Mouse (Mus musculus) CH12.LX (cell line): ENCODE data around the gene Stpg1. TPM values are rescaled to one million over a fixed set of nuclear protein-coding genes. Genes with fewer than 3 reads are reported as not detected.

ENCODE experiments used
- DNase-seq: peaks from one replicate; pipeline ENCODE4 v3.0.0-alpha.2; 2013; ENCODE audit errors: extremely low read depth
- H3K27ac ChIP-seq: 2 replicates; pipeline ENCODE4 v1.5.1; 2012; ENCODE audit warnings: low read depth, mild to moderate bottlenecking, control low read depth, moderate library complexity; ENCODE audit not compliant: insufficient read depth
- H3K27me3 ChIP-seq: replicated peaks from 2 replicates; pipeline ENCODE3; 2012; ENCODE audit warnings: inconsistent platforms
- H3K36me3 ChIP-seq, 2 experiments: replicated peaks in 1 of 2; 2 replicates each; pipeline versions ENCODE3 to v1.6.1; 2012; ENCODE audit warnings: inconsistent platforms in 1 of 2, low read length in 1 of 2, mild to moderate bottlenecking in 1 of 2, mixed read lengths in 1 of 2, moderate library complexity in 1 of 2; ENCODE audit not compliant: control insufficient read depth in 1 of 2, insufficient read depth in 1 of 2
- H3K4me1 ChIP-seq, 2 experiments: 2 replicates each; pipeline ENCODE4 v1.6.1; 2012; ENCODE audit warnings: inconsistent platforms in 1 of 2, moderate library complexity in 1 of 2; ENCODE audit not compliant: insufficient read depth in 2 of 2, control insufficient read depth in 1 of 2
- H3K4me2 ChIP-seq: 2 replicates; pipeline ENCODE4 v1.6.1; 2012; ENCODE audit warnings: low read depth, mild to moderate bottlenecking, control low read depth; ENCODE audit not compliant: poor library complexity, insufficient read depth, severe bottlenecking
- H3K4me3 ChIP-seq, 3 experiments: fragments of 150-350 bp in 1 of 3; sonication (generic) in 1 of 3; replicated peaks in 1 of 3; 2 replicates each; pipeline versions ENCODE3 to v1.5.1; 2011 to 2012; ENCODE audit warnings: low read depth in 2 of 3, low read length in 2 of 3, mild to moderate bottlenecking in 2 of 3, moderate library complexity in 2 of 3, control low read depth in 1 of 3, improper control_type of control experiment in 1 of 3, inconsistent platforms in 1 of 3, mixed read lengths in 1 of 3; ENCODE audit not compliant: poor library complexity in 1 of 3
- H3K79me2 ChIP-seq: replicated peaks from 2 replicates; pipeline ENCODE4 v1.6.1; 2012; ENCODE audit warnings: mild to moderate bottlenecking, moderate library complexity; ENCODE audit not compliant: control insufficient read depth, poor library complexity, insufficient read depth, severe bottlenecking; ENCODE audit errors: extremely low read depth
- H3K9ac ChIP-seq: 2 replicates; pipeline ENCODE4 v1.6.1; 2012; ENCODE audit warnings: low read depth, mild to moderate bottlenecking, control low read depth, moderate library complexity; ENCODE audit not compliant: insufficient read depth
- H3K9me3 ChIP-seq: replicated peaks from 2 replicates; pipeline ENCODE3; 2012; ENCODE audit warnings: low read length, inconsistent platforms, mixed read lengths
- BHLHE40 ChIP-seq: IDR thresholded peaks from 2 replicates; pipeline ENCODE4 v1.6.1; 2011; ENCODE audit warnings: mild to moderate bottlenecking, low read depth, low read length, improper control_type of control experiment
- CHD1 ChIP-seq: IDR thresholded peaks from 2 replicates; pipeline ENCODE4 v1.6.1; 2012; ENCODE audit warnings: low read depth, low read length, improper control_type of control experiment, inconsistent platforms
- CHD2 ChIP-seq: IDR thresholded peaks from 2 replicates; pipeline ENCODE4 v1.6.1; 2011; ENCODE audit warnings: low read length, improper control_type of control experiment
- E2F4 ChIP-seq: IDR thresholded peaks from 2 replicates; pipeline ENCODE4 v1.6.1; 2011; ENCODE audit warnings: low read depth, low read length, improper control_type of control experiment; ENCODE audit not compliant: insufficient replicate concordance
- EP300 ChIP-seq: IDR thresholded peaks from 2 replicates; pipeline ENCODE4 v1.6.1; 2011; ENCODE audit warnings: low read length, improper control_type of control experiment
- GABPA ChIP-seq: IDR thresholded peaks from 2 replicates; pipeline ENCODE4 v1.6.1; 2012; ENCODE audit warnings: low read depth, low read length, improper control_type of control experiment, inconsistent platforms; ENCODE audit not compliant: insufficient replicate concordance
- HCFC1 ChIP-seq: IDR thresholded peaks from 2 replicates; pipeline ENCODE4 v1.6.1; 2012; ENCODE audit warnings: low read depth, mild to moderate bottlenecking, inconsistent platforms, low read length, improper control_type of control experiment
- IRF4 ChIP-seq: IDR thresholded peaks from 2 replicates; pipeline ENCODE4 v1.6.1; 2014; ENCODE audit warnings: low read depth, mild to moderate bottlenecking, inconsistent platforms, low read length, improper control_type of control experiment
- KAT2A ChIP-seq: IDR thresholded peaks from 2 replicates; pipeline ENCODE4 v1.6.1; 2012; ENCODE audit warnings: low read length, improper control_type of control experiment, inconsistent platforms; ENCODE audit not compliant: insufficient replicate concordance
- MAFK ChIP-seq: IDR thresholded peaks from 2 replicates; pipeline ENCODE4 v1.6.1; 2011; ENCODE audit warnings: low read length, improper control_type of control experiment; ENCODE audit not compliant: insufficient replicate concordance
- MAX ChIP-seq: IDR thresholded peaks from 2 replicates; pipeline ENCODE4 v1.6.1; 2011; ENCODE audit warnings: low read length, improper control_type of control experiment
- MAZ ChIP-seq: IDR thresholded peaks from 2 replicates; pipeline ENCODE4 v1.6.1; 2012; ENCODE audit warnings: low read depth, mild to moderate bottlenecking, inconsistent platforms, low read length, improper control_type of control experiment, moderate library complexity
- MEF2A ChIP-seq: IDR thresholded peaks from 2 replicates; pipeline ENCODE4 v1.6.1; 2014; ENCODE audit warnings: low read depth, mild to moderate bottlenecking, inconsistent platforms, low read length, improper control_type of control experiment, borderline replicate concordance
- MXI1 ChIP-seq: IDR thresholded peaks from 2 replicates; pipeline ENCODE4 v1.6.1; 2011; ENCODE audit warnings: mild to moderate bottlenecking, low read depth, low read length, improper control_type of control experiment
- MYC ChIP-seq: IDR thresholded peaks from 2 replicates; pipeline ENCODE4 v1.6.1; 2011; ENCODE audit warnings: low read depth, mild to moderate bottlenecking, improper control_type of control experiment, low read length
- NELFE ChIP-seq: IDR thresholded peaks from 2 replicates; pipeline ENCODE4 v1.6.1; 2011; ENCODE audit warnings: low read depth, low read length, improper control_type of control experiment
- RAD21 ChIP-seq: IDR thresholded peaks from 2 replicates; pipeline ENCODE4 v1.6.1; 2011; ENCODE audit warnings: low read depth, mild to moderate bottlenecking, low read length, improper control_type of control experiment, moderate library complexity
- SMC3 ChIP-seq: IDR thresholded peaks from 2 replicates; pipeline ENCODE4 v1.6.1; 2011; ENCODE audit warnings: low read depth, low read length, improper control_type of control experiment
- TBP ChIP-seq: conservative IDR thresholded peaks from 2 replicates; pipeline ENCODE4 v1.6.1; 2011; ENCODE audit warnings: low read depth, low read length, improper control_type of control experiment
- TCF12 ChIP-seq: IDR thresholded peaks from 2 replicates; pipeline ENCODE4 v1.6.1; 2014; ENCODE audit warnings: low read depth, mild to moderate bottlenecking, inconsistent platforms, low read length, improper control_type of control experiment
- UBTF ChIP-seq: IDR thresholded peaks from 2 replicates; pipeline ENCODE4 v1.6.1; 2012; ENCODE audit warnings: low read depth, mild to moderate bottlenecking, inconsistent platforms, low read length, improper control_type of control experiment, moderate library complexity
- USF1 ChIP-seq: IDR thresholded peaks from 2 replicates; pipeline ENCODE4 v1.6.1; 2014; ENCODE audit warnings: low read depth, mild to moderate bottlenecking, inconsistent platforms, low read length, improper control_type of control experiment
- ZC3H11A ChIP-seq: IDR thresholded peaks from 2 replicates; pipeline ENCODE4 v1.6.1; 2012; ENCODE audit warnings: low read depth, mild to moderate bottlenecking, inconsistent platforms, low read length, improper control_type of control experiment
- dilution Hi-C: fragments of 300-500 bp; cut with MboI; formaldehyde crosslinking; loops from 2 replicates; pipeline ENCODE4 v1.14.3; 2020; ENCODE audit warnings: low sequenced_read_pairs; ENCODE audit not compliant: extremely low pct_unique_long_range_greater_than_20kb, extremely low pct_ligation_motif_present
- in situ Hi-C: fragments of 300-500 bp; cut with MboI; formaldehyde crosslinking; loops from 3 replicates; pipeline ENCODE4 v1.14.3; 2019; ENCODE audit warnings: low sequenced_read_pairs, low pct_ligation_motif_present, low pct_unique_long_range_greater_than_20kb, mixed read lengths
- polyA plus RNA-seq: library from polyadenylated mRNA; unstranded; fragments of >175 nt; gene quantifications from 2 replicates; pipeline ENCODE4 v1.2.1, GENCODE M21; 2012; ENCODE audit warnings: low read depth; ENCODE audit not compliant: insufficient read length
- total RNA-seq, 2 experiments: library from RNA; depleted of rRNA; stranded (reverse); fragments of 300-350 nt in 1 of 2; fragments of >200 nt in 1 of 2; gene quantifications; 2 replicates each; pipeline ENCODE4 v1.2.3; 2012 to 2014

Gene Stpg1
- total and polyA plus RNA-seq, 3 experiments, result not detected

DNA sequence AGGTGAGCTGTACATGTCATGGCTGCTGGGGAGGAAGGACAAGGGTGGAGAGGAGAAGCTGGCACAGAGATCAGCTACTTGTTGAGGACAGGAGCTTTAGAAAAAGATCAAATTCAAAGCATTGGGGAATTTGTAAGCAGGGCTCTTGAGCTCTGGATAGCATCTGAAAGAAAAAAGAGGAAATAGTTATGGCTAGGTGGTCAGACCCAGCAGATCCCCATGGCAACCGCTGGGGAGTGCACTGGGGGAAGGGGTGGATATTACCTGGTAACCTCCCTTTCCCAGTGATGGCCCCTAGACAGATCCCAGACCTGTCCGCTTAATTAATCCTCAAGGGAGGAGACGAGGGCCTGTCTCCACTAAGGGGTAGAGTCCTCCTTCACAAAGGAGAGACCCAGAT is 5.2 kb downstream of the Stpg1 start:
- dilution Hi-C loops, result no loop called here
- H3K27ac ChIP-seq, result 0 out of 2 replicates have a peak overlapping the region, but pooled peaks have one; percentile 37
- peak; percentile 69 for DNase-seq

DNA sequence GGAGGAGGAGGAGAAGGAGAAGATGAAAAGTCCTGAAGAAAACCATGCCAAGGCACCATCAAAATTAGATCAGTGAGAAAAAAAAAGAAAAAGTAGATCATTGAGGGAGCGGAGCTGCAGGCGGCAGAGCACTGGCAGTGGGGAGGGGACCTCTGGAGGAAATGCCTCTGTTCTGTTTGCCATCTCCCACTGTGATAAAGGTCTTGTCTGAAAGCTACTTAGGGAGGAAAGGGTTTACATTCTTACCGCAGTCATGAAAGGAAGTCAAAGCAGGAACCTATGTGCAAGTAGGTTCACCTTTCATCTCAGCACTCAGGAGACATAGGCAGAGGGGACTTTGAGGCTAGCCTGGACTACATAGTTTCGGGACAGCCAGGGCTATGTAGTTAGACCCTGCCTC is 7.0 kb downstream of the Stpg1 start:
- no peak for DNase-seq
- Histone ChIP-seq H3K4me2 (no peak overlapping the region), H3K4me3 (no peak overlapping the region), H3K9me3 (peaks cover 7% of the 10 kb centered on the region)
- dilution Hi-C loops, result no loop called here
- TF ChIP-seq UBTF (no peak), MEF2A (no peak), E2F4 (no peak), GABPA (no peak), SMC3 (no peak), ZC3H11A (no peak), MAZ (no peak), TBP (no peak), MAFK (no peak), RAD21 (no peak), IRF4 (no peak), HCFC1 (no peak), BHLHE40 (no peak), MAX (no peak), MYC (no peak), KAT2A (no peak), CHD1 (no peak)
- TF ChIP-seq, all 38 proteins: peak for 0
- H3K4me1 ChIP-seq, result peaks cover 8 to 32% of the 10 kb centered on the region in 2 experiments; a peak in 3 of 4 replicates
- no peak overlapping the region for H3K9ac ChIP-seq
- H3K36me3 ChIP-seq, result no peaks in the 10 kb centered on the region
- no peak overlapping the region for H3K27ac ChIP-seq
- H3K27me3 ChIP-seq, result no peaks in the 10 kb centered on the region
- no peaks in the 10 kb centered on the region for H3K79me2 ChIP-seq
- in situ Hi-C loops, result no loop called here

More for the DNA sequence above, 5.2 kb downstream of the Stpg1 start:
- H3K27me3 ChIP-seq, result no peaks in the 10 kb centered on the region
- H3K36me3 ChIP-seq, result no peaks in the 10 kb centered on the region
- no peaks in the 10 kb centered on the region for H3K79me2 ChIP-seq
- in situ Hi-C loops, result loop anchor here (10.0 kb wide), 1 partner anchor 115 kb away; no protein-coding TSS in a partner anchor
- peaks cover 8 to 32% of the 10 kb centered on the region in 2 experiments; a peak in 3 of 4 replicates for H3K4me1 ChIP-seq
- no peak overlapping the region for H3K4me3 ChIP-seq
- TF ChIP-seq IRF4 (peak; percentile 48; the same call in 1 of the 2 replicates), CHD2 (peak; percentile 74), EP300 (peak; percentile 44; the same call in 1 of the 2 replicates), TCF12 (peak; percentile 41; the same call in 1 of the 2 replicates), USF1 (no peak), BHLHE40 (0 out of 2 replicates have a peak, but pooled peaks have one; percentile 11), MXI1 (peak; percentile 70), SMC3 (no peak), NELFE (no peak)
- H3K4me2 ChIP-seq, result peak overlapping the region; percentile 34; the same call in 1 of the 2 replicates
- peaks cover 7% of the 10 kb centered on the region for H3K9me3 ChIP-seq
- H3K9ac ChIP-seq, result no peak overlapping the region
